Mouse (Mus musculus): ENCODE results near the gene Cdc27.

DNA sequence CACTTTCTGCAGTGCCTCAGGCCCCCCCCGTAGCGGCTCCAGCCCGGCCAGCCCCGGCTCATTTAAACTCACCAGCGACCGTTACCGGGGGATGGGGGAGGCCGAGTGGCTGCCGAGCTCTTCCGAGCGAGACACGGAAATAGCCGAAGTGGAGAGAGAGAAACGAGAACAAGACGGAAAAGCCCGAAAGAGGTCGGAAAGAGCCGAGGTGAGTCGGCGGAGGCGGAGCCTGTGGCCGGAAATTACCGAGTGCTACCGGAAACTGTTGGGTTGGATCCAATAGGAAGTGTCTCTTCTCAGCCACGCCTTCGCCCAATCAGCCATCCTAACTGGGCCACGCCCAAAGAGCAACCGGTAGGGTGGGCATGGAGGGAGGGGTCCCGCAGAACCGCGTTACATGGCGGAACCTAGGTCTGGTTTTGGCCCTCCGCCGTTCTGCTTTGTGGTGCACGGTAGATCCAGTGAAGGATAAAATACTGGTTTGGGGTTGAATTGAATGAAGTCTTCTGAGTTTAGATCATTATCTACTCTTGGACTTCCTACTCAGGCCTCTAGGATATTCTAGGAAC, at the start of gene Cdc27, which contains the start of gene Myl4:
- TF ChIP-seq POLR2A (IDR thresholded peaks at IDR 0.05; ENCODE audit: insufficient read depth, low read depth, low read length) (peak; percentile 24; the same call in 1 of the 2 replicates), CTCF (IDR thresholded peaks at IDR 0.05) (peak; percentile 26; the same call in 1 of the 2 replicates), EP300 (IDR thresholded peaks at IDR 0.05; ENCODE audit: insufficient read depth, low read depth, low read length) (peak; percentile 40; the same call in 1 of the 2 replicates)
